Mouse (Mus musculus) MN1 (cell line): ENCODE results near the gene Capn10.
"Not testable (repeated sequence)": the region's sequence is repeated elsewhere in the genome, so short reads cannot be mapped to it uniquely, and the experiment has no call there.

ENCODE experiments used
- DNase-seq: peaks from one replicate; pipeline ENCODE4 v3.0.0-alpha.2; 2016; ENCODE audit warnings: low spot score

Capn10 gene

GRCm38 (mm10) chr1:92919775-92920174, 14.4 kb upstream of the Capn10 start:
- no peak for DNase-seq

- DNase-seq, result no peak
Measured at GRCm38 (mm10) chr1:92920474-92921200, 13.5 kb upstream of the Capn10 start.

- DNase-seq, result no peak
Measured at GRCm38 (mm10) chr1:92921496-92921895, 12.7 kb upstream of the Capn10 start.

GRCm38 (mm10) chr1:92930171-92930706, 3.9 kb upstream of the Capn10 start:
- peak; percentile 14 for DNase-seq

- DNase-seq, result no peak
Measured at GRCm38 (mm10) chr1:92933611-92934010, 565 bp upstream of the Capn10 start.

- peak; percentile 61 for DNase-seq
Measured at GRCm38 (mm10) chr1:92935054-92935962, 1.1 kb downstream of the Capn10 start.

GRCm38 (mm10) chr1:92935977-92936376, 1.8 kb downstream of the Capn10 start:
- peak; percentile 16 for DNase-seq

- no peak for DNase-seq
Measured at GRCm38 (mm10) chr1:92936467-92936866, 2.3 kb downstream of the Capn10 start.

GRCm38 (mm10) chr1:92937797-92938196, 3.6 kb downstream of the Capn10 start:
- no peak for DNase-seq

GRCm38 (mm10) chr1:92939746-92940145, 5.6 kb downstream of the Capn10 start:
- DNase-seq, result no peak

GRCm38 (mm10) chr1:92943219-92943989, 9.2 kb downstream of the Capn10 start:
- no peak for DNase-seq

- no peak for DNase-seq
Measured at GRCm38 (mm10) chr1:92947966-92948365, 13.8 kb downstream of the Capn10 start.

GRCm38 (mm10) chr1:92949426-92949825, 15.2 kb downstream of the Capn10 start:
- peak; percentile 32 for DNase-seq

GRCm38 (mm10) chr1:92950607-92951006, 16.4 kb downstream of the Capn10 start, which contains the start of gene Gpr35:
Gene Gpr35 (plus strand): TSS chr1:92950865.
- no peak for DNase-seq

- DNase-seq, result no peak
Measured at GRCm38 (mm10) chr1:92953641-92954040, 19.5 kb downstream of the Capn10 start.

- DNase-seq, result not testable (repeated sequence)
Measured at GRCm38 (mm10) chr1:92956571-92957335, 22.6 kb downstream of the Capn10 start.

- DNase-seq, result no peak
Measured at GRCm38 (mm10) chr1:92958999-92959398, 24.8 kb downstream of the Capn10 start.

- not testable (repeated sequence) for DNase-seq
Measured at GRCm38 (mm10) chr1:92970791-92971190, 36.6 kb downstream of the Capn10 start.

GRCm38 (mm10) chr1:92971879-92972795, 38.0 kb downstream of the Capn10 start:
- no peak for DNase-seq

GRCm38 (mm10) chr1:92972854-92973253, 38.7 kb downstream of the Capn10 start:
- DNase-seq, result peak; percentile 71
